Mouse (Mus musculus): ENCODE results near the gene Spen.
A peak's percentile ranks its signal among the peaks of the same experiment; 100 is the strongest.

DNA sequence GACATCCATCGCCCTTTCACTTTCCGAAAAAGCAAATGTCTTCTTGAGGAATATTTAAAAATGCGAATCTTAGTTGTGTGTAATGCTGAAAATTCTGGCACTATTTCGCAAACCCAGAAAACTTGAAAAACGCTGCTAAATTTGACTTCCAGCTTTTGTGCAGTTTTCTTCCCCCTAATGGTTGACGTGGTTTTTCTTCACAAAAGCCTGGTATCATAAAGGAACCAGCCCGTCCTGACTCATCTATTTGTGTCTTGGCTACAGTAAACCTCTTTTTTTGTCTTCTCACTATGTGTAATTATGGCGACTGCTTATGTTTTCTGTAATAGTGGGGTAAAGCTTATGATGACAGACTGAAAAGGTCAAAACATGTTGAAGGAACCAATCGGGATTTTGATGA lies 8.9 kb upstream of the Spen start:
- no peak for TF ChIP-seq MAFK (IDR thresholded peaks at IDR 0.05; ENCODE audit: insufficient read depth, low read depth, low read length)
- no peak for TF ChIP-seq ZNF384 (IDR thresholded peaks at IDR 0.05; ENCODE audit: low read depth, low read length)
- TF ChIP-seq HCFC1 (IDR thresholded peaks at IDR 0.05; ENCODE audit: borderline replicate concordance, insufficient read depth, low read length) = no peak
- peak; percentile 20; the same call in 1 of the 2 replicates for TF ChIP-seq CHD2 (IDR thresholded peaks at IDR 0.05; ENCODE audit: low read depth, low read length)
